Mouse (Mus musculus) kidney, embryonic 15.5 days (tissue): ENCODE measurements around the gene Fam171a1. TPM values are rescaled to one million over a fixed set of nuclear protein-coding genes. Genes with fewer than 3 reads are reported as not detected.
"Not testable (repeated sequence)": the region's sequence is repeated elsewhere in the genome, so short reads cannot be mapped to it uniquely, and the experiment has no call there.

Source experiments
- ATAC-seq: fragments of 200-750 bp; cut with Nextera tagmentation; replicated peaks from 2 replicates; pipeline ENCODE4 v1.8.0; 2017; ENCODE audit warnings: moderate TSS enrichment; ENCODE audit not compliant: low FRiP score
- H3K27ac ChIP-seq: fragments of 300-500 bp; sonication (generic); 2 replicates; pipeline ENCODE4 v1.5.1; 2015; ENCODE audit warnings: mild to moderate bottlenecking, inconsistent platforms
- H3K27me3 ChIP-seq: fragments of 300-500 bp; sonication (generic); 2 replicates; pipeline ENCODE4 v1.6.1; 2015; ENCODE audit warnings: inconsistent platforms
- H3K36me3 ChIP-seq: fragments of 300-500 bp; sonication (generic); 2 replicates; pipeline ENCODE4 v1.6.1; 2015; ENCODE audit warnings: inconsistent platforms
- H3K4me1 ChIP-seq: fragments of 300-500 bp; sonication (generic); 2 replicates; pipeline ENCODE4 v1.6.1; 2015; ENCODE audit warnings: inconsistent platforms
- H3K4me2 ChIP-seq: fragments of 300-500 bp; sonication (generic); 2 replicates; pipeline ENCODE4 v1.6.1; 2015; ENCODE audit warnings: moderate library complexity, mild to moderate bottlenecking, inconsistent platforms
- H3K4me3 ChIP-seq: fragments of 300-500 bp; sonication (generic); replicated peaks from 2 replicates; pipeline ENCODE4 v1.5.1; 2015; ENCODE audit warnings: mild to moderate bottlenecking, inconsistent platforms
- H3K9ac ChIP-seq: fragments of 300-500 bp; sonication (generic); 2 replicates; pipeline ENCODE4 v1.6.1; 2015; ENCODE audit warnings: mild to moderate bottlenecking, inconsistent platforms
- H3K9me3 ChIP-seq: fragments of 300-500 bp; sonication (generic); replicated peaks from 2 replicates; pipeline ENCODE4 v1.6.1; 2016; ENCODE audit warnings: inconsistent platforms
- WGBS: fragments of 180-500 bp; shearing (Covaris S2); methylation state at CpG from one replicate; pipeline ENCODE4 v1.1.7; 2015; ENCODE audit warnings: mixed read lengths; 5-methylcytosine and 5-hydroxymethylcytosine counted together
- polyA plus RNA-seq: library from polyadenylated mRNA; unstranded; fragments of >200 nt; fragmentation: Nextera tagmentation; extraction: Ambion mirVana; gene quantifications from 2 replicates; pipeline ENCODE4 v1.2.1, GENCODE M21; 2015

Fam171a1 gene
- polyA plus RNA-seq, 1 experiment from 2014 or later, result 57.1 TPM

- not testable (repeated sequence) for H3K27me3 ChIP-seq, ATAC-seq, H3K9me3 ChIP-seq, H3K4me3 ChIP-seq, H3K4me2 ChIP-seq, H3K27ac ChIP-seq, H3K9ac ChIP-seq
- peaks cover 18% of the 10 kb centered on the region for H3K36me3 ChIP-seq
- WGBS, result 92% methylated on average over 4 of the region's 4 CpGs
- H3K4me1 ChIP-seq, result peaks cover 33% of the 10 kb centered on the region
These were observed 62.0 kb downstream of the Fam171a1 start for GRCm38 (mm10) chr2:3175988-3176387.

GRCm38 (mm10) chr2:3176751-3177150 is 62.7 kb downstream of the Fam171a1 start:
- H3K9ac ChIP-seq, result no peak overlapping the region

GRCm38 (mm10) chr2:3180550-3180949 is 66.5 kb downstream of the Fam171a1 start:
- Histone ChIP-seq H3K9ac (no peak overlapping the region), H3K27me3 (no peaks in the 10 kb centered on the region), H3K36me3 (peaks cover 25% of the 10 kb centered on the region), H3K4me1 (peaks cover 13% of the 10 kb centered on the region), H3K27ac (peak overlapping the region; percentile 5; the same call in 1 of the 2 replicates), H3K9me3 (no peaks in the 10 kb centered on the region), H3K4me2 (no peak overlapping the region), H3K4me3 (no peak overlapping the region)
- WGBS, result 61% methylated on average over 4 of the region's 4 CpGs
- peak; percentile 73 for ATAC-seq

More at GRCm38 (mm10) chr2:3176751-3177150, 62.7 kb downstream of the Fam171a1 start:
- Histone ChIP-seq H3K4me1 (peaks cover 30% of the 10 kb centered on the region), H3K36me3 (peaks cover 21% of the 10 kb centered on the region), H3K27ac (no peak overlapping the region), H3K4me3 (no peak overlapping the region), H3K4me2 (no peak overlapping the region), H3K27me3 (no peaks in the 10 kb centered on the region), H3K9me3 (no peaks in the 10 kb centered on the region)
- ATAC-seq, result no peak
- WGBS, result 75% methylated on average over 3 of the region's 3 CpGs

GRCm38 (mm10) chr2:3183656-3184055 is 69.6 kb downstream of the Fam171a1 start:
- Histone ChIP-seq H3K4me1 (peaks cover 13% of the 10 kb centered on the region), H3K27ac (no peak overlapping the region), H3K9ac (no peak overlapping the region), H3K4me2 (no peak overlapping the region), H3K36me3 (peaks cover 43% of the 10 kb centered on the region), H3K27me3 (no peaks in the 10 kb centered on the region), H3K9me3 (no peaks in the 10 kb centered on the region), H3K4me3 (no peak overlapping the region)
- WGBS, result 88% methylated on average over 5 of the region's 5 CpGs
- ATAC-seq, result no peak

GRCm38 (mm10) chr2:3185335-3185734 is 71.3 kb downstream of the Fam171a1 start:
- no peak overlapping the region for H3K9ac ChIP-seq
- H3K27me3 ChIP-seq, result no peaks in the 10 kb centered on the region
- H3K27ac ChIP-seq, result no peak overlapping the region
- no peak overlapping the region for H3K4me3 ChIP-seq
- peaks cover 7% of the 10 kb centered on the region for H3K4me1 ChIP-seq
- 75% methylated on average over 5 of the region's 5 CpGs for WGBS
- no peak overlapping the region for H3K4me2 ChIP-seq
- H3K9me3 ChIP-seq, result no peaks in the 10 kb centered on the region
- peaks cover 46% of the 10 kb centered on the region for H3K36me3 ChIP-seq
- ATAC-seq, result no peak

GRCm38 (mm10) chr2:3188745-3189475 is 74.9 kb downstream of the Fam171a1 start:
- no peaks in the 10 kb centered on the region for H3K27me3 ChIP-seq
- H3K36me3 ChIP-seq, result peaks cover 59% of the 10 kb centered on the region
- no peak overlapping the region for H3K4me3 ChIP-seq
- no peak overlapping the region for H3K9ac ChIP-seq
- ATAC-seq, result no peak
- no peaks in the 10 kb centered on the region for H3K9me3 ChIP-seq
- H3K4me2 ChIP-seq, result no peak overlapping the region
- WGBS, result 87% methylated on average over 10 of the region's 10 CpGs
- H3K27ac ChIP-seq, result no peak overlapping the region
- no peaks in the 10 kb centered on the region; the same call in 1 of the 2 replicates for H3K4me1 ChIP-seq

GRCm38 (mm10) chr2:3191149-3191548 is 77.1 kb downstream of the Fam171a1 start:
- Histone ChIP-seq H3K9me3 (no peaks in the 10 kb centered on the region), H3K4me3 (no peak overlapping the region), H3K9ac (no peak overlapping the region), H3K27me3 (no peaks in the 10 kb centered on the region), H3K27ac (no peak overlapping the region), H3K36me3 (peaks cover 71% of the 10 kb centered on the region), H3K4me1 (no peaks in the 10 kb centered on the region; the same call in 1 of the 2 replicates), H3K4me2 (no peak overlapping the region)
- no peak for ATAC-seq
- WGBS, result 82% methylated on average over 6 of the region's 6 CpGs

GRCm38 (mm10) chr2:3195511-3195910 is 81.5 kb downstream of the Fam171a1 start:
- Histone ChIP-seq H3K9me3 (no peaks in the 10 kb centered on the region), H3K4me1 (no peaks in the 10 kb centered on the region), H3K9ac (no peak overlapping the region), H3K27ac (no peak overlapping the region), H3K4me3 (no peak overlapping the region), H3K27me3 (no peaks in the 10 kb centered on the region), H3K36me3 (peaks cover 73% of the 10 kb centered on the region), H3K4me2 (no peak overlapping the region)
- no peak for ATAC-seq
- 45% methylated on average over 5 of the region's 5 CpGs for WGBS

GRCm38 (mm10) chr2:3200422-3200821 is 86.4 kb downstream of the Fam171a1 start:
- 91% methylated on average over 4 of the region's 4 CpGs for WGBS
- H3K27me3 ChIP-seq, result no peaks in the 10 kb centered on the region
- H3K4me3 ChIP-seq, result no peak overlapping the region
- peaks cover 71% of the 10 kb centered on the region for H3K36me3 ChIP-seq
- no peak overlapping the region for H3K27ac ChIP-seq
- H3K4me1 ChIP-seq, result no peaks in the 10 kb centered on the region
- ATAC-seq, result no peak
- H3K4me2 ChIP-seq, result no peak overlapping the region
- H3K9ac ChIP-seq, result no peak overlapping the region
- no peaks in the 10 kb centered on the region for H3K9me3 ChIP-seq

- Histone ChIP-seq H3K9ac (no peak overlapping the region), H3K4me3 (no peak overlapping the region), H3K9me3 (no peaks in the 10 kb centered on the region), H3K36me3 (peaks cover 44% of the 10 kb centered on the region), H3K4me1 (no peaks in the 10 kb centered on the region), H3K27ac (no peak overlapping the region), H3K27me3 (no peaks in the 10 kb centered on the region), H3K4me2 (no peak overlapping the region)
- WGBS, result 88% methylated on average over 9 of the region's 9 CpGs
- no peak for ATAC-seq
These were observed 93.1 kb downstream of the Fam171a1 start for GRCm38 (mm10) chr2:3206975-3207642.

- Histone ChIP-seq H3K4me1 (0 out of 2 replicates have a peak, but pooled peaks cover 7% of the 10 kb centered on the region), H3K27me3 (no peaks in the 10 kb centered on the region), H3K9me3 (no peaks in the 10 kb centered on the region), H3K9ac (no peak overlapping the region), H3K4me2 (no peak overlapping the region), H3K36me3 (peaks cover 32% of the 10 kb centered on the region; the same call in 1 of the 2 replicates), H3K27ac (no peak overlapping the region), H3K4me3 (no peak overlapping the region)
- WGBS, result 78% methylated on average over 3 of the region's 3 CpGs
- ATAC-seq, result no peak
These were observed 101.5 kb downstream of the Fam171a1 start for GRCm38 (mm10) chr2:3215480-3215879.

- no peaks in the 10 kb centered on the region for H3K9me3 ChIP-seq
- H3K27me3 ChIP-seq, result no peaks in the 10 kb centered on the region
- no peak overlapping the region for H3K27ac ChIP-seq
- peaks cover 42% of the 10 kb centered on the region; the same call in 1 of the 2 replicates for H3K36me3 ChIP-seq
- no peak for ATAC-seq
- no peak overlapping the region for H3K4me3 ChIP-seq
- 59% methylated on average over 10 of the region's 10 CpGs for WGBS
- H3K4me1 ChIP-seq, result 0 out of 2 replicates have a peak, but pooled peaks cover 7% of the 10 kb centered on the region
- no peak overlapping the region for H3K4me2 ChIP-seq
- H3K9ac ChIP-seq, result no peak overlapping the region
These were observed 102.6 kb downstream of the Fam171a1 start for GRCm38 (mm10) chr2:3216617-3217016.
